Mouse (Mus musculus) limb, embryonic 12.5 days (tissue): ENCODE measurements around the gene Armc6. TPM values are rescaled to one million over a fixed set of nuclear protein-coding genes. Genes with fewer than 3 reads are reported as not detected.

ENCODE experiments used
- ATAC-seq: fragments of 200-750 bp; cut with Nextera tagmentation; 2 replicates; pipeline ENCODE4 v1.8.0; 2017; ENCODE audit warnings: low read depth, moderate TSS enrichment; ENCODE audit not compliant: insufficient number of reproducible peaks, insufficient read depth, low FRiP score, low TSS enrichment
- H3K27ac ChIP-seq: fragments of 300-500 bp; sonication (generic); 2 replicates; pipeline ENCODE4 v1.5.1; 2016; ENCODE audit warnings: mild to moderate bottlenecking, moderate library complexity
- H3K27me3 ChIP-seq: fragments of 300-500 bp; sonication (generic); 2 replicates; pipeline ENCODE4 v1.6.1; 2016; ENCODE audit warnings: mild to moderate bottlenecking, moderate library complexity
- H3K36me3 ChIP-seq: fragments of 300-500 bp; sonication (generic); 2 replicates; pipeline ENCODE4 v1.6.1; 2016; ENCODE audit warnings: mild to moderate bottlenecking, moderate library complexity
- H3K4me1 ChIP-seq: fragments of 300-500 bp; sonication (generic); replicated peaks from 2 replicates; pipeline ENCODE4 v1.6.1; 2016
- H3K4me2 ChIP-seq: fragments of 300-500 bp; sonication (generic); 2 replicates; pipeline ENCODE4 v1.6.1; 2016; ENCODE audit warnings: mild to moderate bottlenecking, moderate library complexity
- H3K4me3 ChIP-seq: fragments of 300-500 bp; sonication (generic); replicated peaks from 2 replicates; pipeline ENCODE4 v1.5.1; 2016; ENCODE audit warnings: mild to moderate bottlenecking
- H3K9ac ChIP-seq: fragments of 300-500 bp; sonication (generic); replicated peaks from 2 replicates; pipeline ENCODE4 v1.6.1; 2016; ENCODE audit warnings: mild to moderate bottlenecking, moderate library complexity
- H3K9me3 ChIP-seq: fragments of 300-500 bp; sonication (generic); 2 replicates; pipeline ENCODE4 v1.6.1; 2016; ENCODE audit warnings: mild to moderate bottlenecking, moderate library complexity
- WGBS: fragments of 180-500 bp; shearing (Covaris S2); methylation state at CpG from one replicate; pipeline ENCODE4 v1.1.7; 2016; 5-methylcytosine and 5-hydroxymethylcytosine counted together
- polyA plus RNA-seq: library from polyadenylated mRNA; unstranded; fragments of >200 nt; fragmentation: Nextera tagmentation; extraction: Ambion mirVana; gene quantifications from 2 replicates; pipeline ENCODE4 v1.2.1, GENCODE M21; 2016

Gene Armc6
- polyA plus RNA-seq, 1 experiment from 2014 or later, result 22.5 TPM

DNA sequence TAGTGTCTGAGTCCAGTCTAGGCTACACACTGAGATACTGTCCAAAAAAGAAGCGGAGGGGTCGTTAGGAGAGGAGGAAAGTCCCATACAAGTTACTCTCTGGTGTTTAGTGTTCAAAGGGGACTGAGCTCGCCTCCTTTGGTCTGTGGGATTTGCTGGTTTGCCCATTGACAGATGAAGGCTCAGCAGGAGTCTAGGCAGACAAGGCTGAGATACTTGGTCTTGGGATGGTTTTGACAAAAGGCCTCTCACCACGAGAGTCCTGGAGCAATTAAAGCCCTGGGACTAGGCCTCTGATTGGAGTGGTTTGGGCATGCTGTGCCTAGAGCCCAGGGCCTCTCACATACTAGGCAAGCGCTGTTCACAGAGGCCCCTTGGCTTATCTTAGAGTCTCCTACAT, 34.0 kb upstream of the Armc6 start:
- Histone ChIP-seq H3K36me3 (peaks cover 28% of the 10 kb centered on the region), H3K9ac (no peak overlapping the region), H3K4me1 (no peaks in the 10 kb centered on the region), H3K9me3 (no peaks in the 10 kb centered on the region), H3K27me3 (no peaks in the 10 kb centered on the region), H3K4me3 (no peak overlapping the region), H3K4me2 (no peak overlapping the region), H3K27ac (no peak overlapping the region)
- no peak for ATAC-seq
- WGBS, result 57% methylated on average over 5 of the region's 5 CpGs

DNA sequence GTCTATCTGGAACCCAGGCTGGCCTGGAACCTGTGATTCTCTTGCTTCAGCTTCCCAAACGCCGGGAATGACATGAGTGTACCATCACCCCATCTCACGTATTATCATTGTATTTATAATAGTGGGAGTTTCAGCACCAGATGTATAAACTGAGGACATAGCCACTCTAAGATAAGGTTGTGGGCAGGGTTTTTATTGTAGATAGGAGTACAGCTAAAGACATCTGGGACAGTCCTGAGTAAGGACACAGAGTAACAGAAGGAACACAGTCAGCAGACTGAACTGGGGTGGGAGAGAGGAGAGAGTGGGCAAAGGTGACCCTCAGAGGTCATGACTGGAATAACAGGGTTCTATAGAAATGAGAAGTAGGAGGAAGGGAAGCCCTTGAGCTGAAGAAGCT, 33.4 kb upstream of the Armc6 start:
- no peak overlapping the region for H3K4me3 ChIP-seq
- no peak overlapping the region for H3K27ac ChIP-seq
- no peaks in the 10 kb centered on the region for H3K9me3 ChIP-seq
- no peak overlapping the region for H3K4me2 ChIP-seq
- no peaks in the 10 kb centered on the region for H3K27me3 ChIP-seq
- no peak overlapping the region for H3K9ac ChIP-seq
- no peaks in the 10 kb centered on the region for H3K4me1 ChIP-seq
- H3K36me3 ChIP-seq, result peaks cover 34% of the 10 kb centered on the region
- whole genome bisulfite sequencing, result 86% methylated on average over 3 of the region's 3 CpGs
- no peak for ATAC-seq

DNA sequence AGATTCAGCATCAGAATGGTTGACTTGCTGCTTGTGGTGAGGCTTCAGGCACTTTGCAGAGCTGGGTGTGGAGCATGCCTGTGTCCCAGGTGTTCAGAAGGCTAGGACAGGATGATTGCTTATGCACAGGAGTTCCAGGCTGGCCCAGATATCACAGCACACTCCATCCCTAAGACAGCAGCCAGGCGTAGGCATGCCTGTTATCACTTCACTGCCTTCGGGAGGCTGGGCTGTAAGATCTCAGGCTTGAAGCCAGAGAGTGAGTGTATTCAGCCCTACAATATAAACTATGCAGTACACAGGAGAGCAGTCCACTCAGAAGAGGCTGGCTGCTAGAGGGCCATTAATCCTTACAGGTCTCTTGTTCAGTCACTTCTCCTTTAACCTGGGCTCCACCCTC, 24.8 kb upstream of the Armc6 start:
- Histone ChIP-seq H3K4me2 (no peak overlapping the region), H3K36me3 (peaks cover 100% of the 10 kb centered on the region), H3K4me3 (no peak overlapping the region), H3K9ac (no peak overlapping the region), H3K4me1 (no peaks in the 10 kb centered on the region), H3K27me3 (no peaks in the 10 kb centered on the region), H3K9me3 (no peaks in the 10 kb centered on the region), H3K27ac (no peak overlapping the region)
- 85% methylated on average over 2 of the region's 2 CpGs for WGBS
- no peak for ATAC-seq

DNA sequence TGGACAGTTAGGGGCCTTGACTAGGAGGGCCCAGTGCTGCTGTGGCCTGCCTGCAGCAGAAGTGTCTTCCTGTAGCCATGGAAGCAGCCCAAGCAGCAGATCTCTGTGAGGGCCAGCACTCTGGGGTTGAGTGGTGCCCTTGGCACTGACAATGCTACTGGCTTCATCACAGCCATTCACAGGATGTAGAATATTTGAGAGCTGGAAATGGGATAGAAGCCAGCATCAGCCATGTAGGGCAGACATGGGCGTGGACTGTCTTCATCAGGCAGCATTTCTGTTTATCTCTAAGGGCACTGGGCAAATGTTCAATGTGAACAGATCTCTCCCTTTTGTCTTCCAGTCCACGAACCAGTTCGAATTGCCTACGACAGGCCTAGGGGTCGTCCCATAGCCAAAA, 24.3 kb upstream of the Armc6 start:
- no peak overlapping the region for H3K4me3 ChIP-seq
- H3K9me3 ChIP-seq, result no peaks in the 10 kb centered on the region
- H3K4me1 ChIP-seq, result no peaks in the 10 kb centered on the region
- peaks cover 100% of the 10 kb centered on the region for H3K36me3 ChIP-seq
- H3K27me3 ChIP-seq, result no peaks in the 10 kb centered on the region
- WGBS, result 91% methylated on average over 5 of the region's 5 CpGs
- H3K27ac ChIP-seq, result no peak overlapping the region
- ATAC-seq, result no peak
- no peak overlapping the region for H3K4me2 ChIP-seq
- no peak overlapping the region for H3K9ac ChIP-seq

DNA sequence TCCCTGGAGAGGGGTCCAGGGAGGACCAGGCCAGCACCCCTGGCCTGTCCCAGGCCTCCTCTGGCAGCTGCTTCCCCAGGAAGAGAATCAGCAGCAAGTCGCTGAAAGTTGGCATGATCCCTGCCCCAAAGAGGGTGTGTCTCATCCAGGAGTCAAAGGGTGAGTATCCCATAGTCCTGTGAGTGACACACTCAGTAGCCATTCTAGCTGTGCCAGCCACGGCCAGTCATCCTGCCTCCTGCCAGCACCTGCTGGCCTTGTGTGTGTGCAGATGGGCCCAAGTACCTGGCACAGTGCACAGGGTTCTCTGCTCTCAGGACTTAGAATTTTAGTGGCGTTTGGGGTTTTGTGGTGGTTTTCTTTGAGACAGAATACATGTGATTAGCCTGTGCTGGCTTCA, 23.2 kb upstream of the Armc6 start:
- Histone ChIP-seq H3K4me2 (no peak overlapping the region), H3K9ac (no peak overlapping the region), H3K27me3 (no peaks in the 10 kb centered on the region), H3K9me3 (no peaks in the 10 kb centered on the region), H3K4me3 (no peak overlapping the region), H3K36me3 (peaks cover 100% of the 10 kb centered on the region), H3K27ac (no peak overlapping the region), H3K4me1 (no peaks in the 10 kb centered on the region)
- no peak for ATAC-seq
- 85% methylated on average over 3 of the region's 3 CpGs for WGBS

DNA sequence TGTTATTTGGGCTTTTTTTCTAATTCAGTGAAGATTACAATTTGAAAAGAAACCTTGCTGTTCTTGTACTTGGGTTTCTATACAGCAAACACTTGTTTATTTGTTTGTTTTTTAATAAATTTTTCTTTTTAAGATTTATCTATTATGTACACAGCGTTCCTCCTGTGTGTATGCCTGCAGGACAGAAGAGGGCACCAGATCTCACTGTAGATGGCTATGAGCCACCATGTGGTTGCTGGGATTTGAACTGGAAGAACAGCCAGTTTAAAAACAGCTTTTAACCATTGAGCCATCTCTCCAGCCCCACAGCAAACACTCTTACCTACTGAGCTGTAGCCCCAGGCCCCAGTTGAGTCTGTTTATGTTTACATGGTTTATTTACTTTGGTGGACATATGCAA, 20.4 kb upstream of the Armc6 start:
- WGBS, result 89% methylated on average over 1 of the region's 1 CpGs

DNA sequence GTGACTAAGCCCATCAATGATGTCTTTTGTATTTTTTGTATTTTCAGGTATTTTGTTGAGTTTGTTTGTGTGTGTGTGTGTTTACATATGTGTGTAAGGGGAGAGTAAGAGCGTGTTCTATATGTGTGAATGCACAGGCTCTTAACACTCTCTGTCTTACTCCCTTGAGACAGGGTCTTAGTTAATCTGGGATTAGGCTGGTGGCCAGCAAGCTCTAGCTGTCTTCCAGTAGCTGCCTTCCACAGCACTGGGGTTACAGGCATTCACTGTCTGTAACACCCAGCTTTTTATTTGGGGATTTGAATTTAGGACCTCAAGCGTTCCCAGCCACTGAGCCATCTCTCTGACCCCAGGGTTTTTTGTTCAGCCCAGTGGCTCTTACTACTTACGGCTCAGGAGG, 13.6 kb upstream of the Armc6 start:
- ATAC-seq, result no peak
- no peaks in the 10 kb centered on the region; the same call in 1 of the 2 replicates for H3K4me1 ChIP-seq
- WGBS, result 91% methylated on average over 3 of the region's 3 CpGs
- no peaks in the 10 kb centered on the region for H3K27me3 ChIP-seq
- H3K9me3 ChIP-seq, result no peaks in the 10 kb centered on the region
- peaks cover 93% of the 10 kb centered on the region for H3K36me3 ChIP-seq
- H3K9ac ChIP-seq, result no peak overlapping the region
- no peak overlapping the region for H3K27ac ChIP-seq
- no peak overlapping the region for H3K4me3 ChIP-seq
- H3K4me2 ChIP-seq, result no peak overlapping the region

More for the DNA sequence above, 20.4 kb upstream of the Armc6 start:
- Histone ChIP-seq H3K4me2 (no peak overlapping the region), H3K4me3 (no peak overlapping the region), H3K9ac (no peak overlapping the region), H3K27me3 (no peaks in the 10 kb centered on the region), H3K4me1 (no peaks in the 10 kb centered on the region), H3K27ac (no peak overlapping the region), H3K36me3 (peaks cover 99% of the 10 kb centered on the region), H3K9me3 (no peaks in the 10 kb centered on the region)
- no peak for ATAC-seq

DNA sequence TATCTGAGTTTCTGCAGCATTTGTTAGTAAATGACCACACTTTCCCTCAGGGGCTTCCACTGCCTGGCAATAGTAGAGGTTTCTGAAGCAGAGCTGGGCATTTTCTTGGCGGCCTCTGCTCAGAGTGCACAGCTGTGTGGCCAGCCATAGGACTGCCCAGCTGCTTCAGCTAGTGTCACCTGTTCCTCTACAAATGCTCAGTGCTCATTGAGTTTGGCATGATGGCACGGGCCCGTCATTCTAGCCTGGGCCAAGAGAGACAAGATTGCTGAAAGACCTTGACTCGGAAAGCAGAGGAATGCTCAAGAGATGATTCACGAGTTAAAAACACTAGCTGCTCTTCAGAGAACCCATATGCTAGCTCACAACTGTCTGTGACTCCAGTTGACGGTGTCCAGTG, 12.4 kb upstream of the Armc6 start:
- Histone ChIP-seq H3K4me2 (no peak overlapping the region), H3K9ac (no peak overlapping the region), H3K36me3 (peaks cover 93% of the 10 kb centered on the region), H3K27ac (no peak overlapping the region), H3K4me3 (no peak overlapping the region), H3K27me3 (no peaks in the 10 kb centered on the region), H3K9me3 (no peaks in the 10 kb centered on the region), H3K4me1 (no peaks in the 10 kb centered on the region; the same call in 1 of the 2 replicates)
- ATAC-seq, result no peak
- WGBS, result 91% methylated on average over 6 of the region's 6 CpGs

DNA sequence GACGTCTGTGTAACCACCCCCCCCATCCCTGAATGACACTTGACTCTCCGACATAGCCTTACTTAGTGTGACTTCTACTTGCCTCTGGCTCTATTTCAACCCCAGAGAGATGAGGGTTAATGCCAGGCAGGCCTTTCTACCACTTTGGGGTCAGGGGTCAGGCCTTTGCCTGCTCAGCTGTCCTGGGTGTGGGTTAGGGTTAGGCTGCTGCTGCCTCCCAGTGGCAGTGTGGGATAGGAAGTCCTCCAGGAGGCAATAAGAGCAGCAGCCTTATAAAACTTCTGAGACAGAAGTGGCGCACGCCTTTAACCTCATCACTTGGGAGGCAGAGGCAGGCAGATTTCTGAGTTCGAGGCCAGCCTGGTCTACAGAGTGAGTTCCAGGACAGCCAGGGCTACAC, 6.4 kb upstream of the Armc6 start:
- no peaks in the 10 kb centered on the region for H3K27me3 ChIP-seq
- no peaks in the 10 kb centered on the region for H3K9me3 ChIP-seq
- no peak for ATAC-seq
- H3K27ac ChIP-seq, result no peak overlapping the region
- peaks cover 5% of the 10 kb centered on the region; the same call in 1 of the 2 replicates for H3K4me1 ChIP-seq
- no peak overlapping the region for H3K9ac ChIP-seq
- H3K4me3 ChIP-seq, result no peak overlapping the region
- 84% methylated on average over 5 of the region's 5 CpGs for WGBS
- H3K36me3 ChIP-seq, result peaks cover 91% of the 10 kb centered on the region
- no peak overlapping the region for H3K4me2 ChIP-seq

DNA sequence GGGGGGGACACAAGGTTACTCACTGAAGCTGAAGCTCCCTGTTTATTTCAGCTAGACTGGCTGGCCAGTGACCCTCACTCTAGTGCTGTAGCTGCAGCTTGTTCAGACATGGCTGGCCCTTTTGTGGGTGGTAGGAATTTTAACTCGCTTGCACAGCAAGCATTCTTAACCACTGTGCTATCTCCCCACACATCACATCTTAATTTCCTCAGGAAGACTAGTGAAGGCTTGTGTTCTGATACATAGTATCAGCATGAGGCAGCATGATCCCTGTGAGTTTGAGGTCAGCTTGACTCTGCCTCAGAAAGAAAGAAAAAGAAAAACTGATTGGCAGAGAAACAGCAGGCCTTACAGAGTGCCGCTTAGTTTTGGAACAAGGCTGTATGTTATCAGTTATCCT, 3.6 kb upstream of the Armc6 start:
- Histone ChIP-seq H3K27ac (no peak overlapping the region), H3K36me3 (peaks cover 67% of the 10 kb centered on the region), H3K9me3 (no peaks in the 10 kb centered on the region), H3K4me1 (peaks cover 19% of the 10 kb centered on the region), H3K9ac (no peak overlapping the region), H3K4me3 (no peak overlapping the region), H3K4me2 (no peak overlapping the region), H3K27me3 (no peaks in the 10 kb centered on the region)
- no peak for ATAC-seq
- 90% methylated on average over 2 of the region's 2 CpGs for WGBS

DNA sequence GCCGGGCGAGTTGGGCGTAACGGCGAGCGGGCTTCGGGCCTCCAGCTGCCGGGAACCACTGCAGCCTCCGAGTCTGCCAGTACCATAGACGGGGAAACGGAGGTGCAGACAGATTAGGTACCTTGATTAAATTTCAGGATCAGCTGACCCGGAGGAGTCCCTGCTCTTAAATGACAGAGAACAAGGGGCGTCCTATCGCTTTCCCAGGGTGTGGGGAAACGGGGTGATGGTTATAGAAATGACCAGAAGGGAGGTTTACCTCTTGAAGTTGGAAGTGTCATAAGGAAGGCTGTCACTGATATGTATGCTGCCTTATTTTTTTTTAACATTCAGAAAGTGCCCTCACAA, 489 bp upstream of the Armc6 start:
- peak overlapping the region; percentile 81 for H3K9ac ChIP-seq
- H3K4me2 ChIP-seq, result peak overlapping the region; percentile 96
- H3K27me3 ChIP-seq, result no peaks in the 10 kb centered on the region
- H3K4me1 ChIP-seq, result peaks cover 19% of the 10 kb centered on the region
- no peak; the same call in 1 of the 2 replicates for ATAC-seq
- peaks cover 52% of the 10 kb centered on the region for H3K36me3 ChIP-seq
- peak overlapping the region; percentile 91 for H3K27ac ChIP-seq
- no peaks in the 10 kb centered on the region for H3K9me3 ChIP-seq
- peak overlapping the region; percentile 80 for H3K4me3 ChIP-seq
- under 1% methylated on average over 15 of the region's 15 CpGs for WGBS

DNA sequence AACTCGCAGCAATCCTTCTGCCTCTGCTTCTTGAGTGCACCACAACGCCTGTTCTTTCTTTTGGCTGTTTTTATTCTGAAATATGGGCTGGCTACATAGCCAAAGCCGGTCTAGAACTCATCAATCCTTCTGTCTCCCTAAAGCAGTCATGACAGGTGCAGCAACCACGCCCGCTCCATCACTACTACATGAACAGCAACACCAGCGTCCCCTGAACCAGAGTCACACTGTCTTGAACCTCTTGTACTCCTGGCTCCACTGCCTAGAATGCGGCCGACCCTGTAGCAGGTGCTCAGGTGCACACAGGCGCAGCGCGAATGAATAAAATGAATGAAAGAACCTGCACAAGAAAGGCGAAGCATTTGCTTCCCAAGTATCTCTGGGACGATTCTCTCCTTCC, 660 bp downstream of the Armc6 start:
- Histone ChIP-seq H3K27ac (no peak overlapping the region), H3K27me3 (no peaks in the 10 kb centered on the region), H3K9me3 (no peaks in the 10 kb centered on the region), H3K9ac (peak overlapping the region; percentile 81; the same call in 1 of the 2 replicates), H3K4me1 (peaks cover 19% of the 10 kb centered on the region), H3K36me3 (peaks cover 52% of the 10 kb centered on the region), H3K4me3 (peak overlapping the region; percentile 80), H3K4me2 (peak overlapping the region; percentile 96)
- 7% methylated on average over 13 of the region's 13 CpGs for WGBS
- no peak for ATAC-seq
